Mouse (Mus musculus) liver, postnatal 0 days (tissue): Measurements from ENCODE around the gene Olfr1427.

Source experiments
- CTCF ChIP-seq: sonication (generic); IDR thresholded peaks from 2 replicates; pipeline ENCODE4 v1.5.1; 2016; ENCODE audit warnings: antibody characterized with exemption, low read depth
- EP300 ChIP-seq: IDR thresholded peaks from 2 replicates; pipeline ENCODE4 v1.6.1; 2016; ENCODE audit warnings: antibody characterized with exemption, low read depth, mild to moderate bottlenecking

GRCm38 (mm10) chr19:12091913-12092312, 11.2 kb downstream of the Olfr1427 start, which contains the start of gene Olfr1426:
- no peak for TF ChIP-seq CTCF
- no peak for TF ChIP-seq EP300
